Mouse (Mus musculus): ENCODE measurements around the gene Ifi211.
"Not testable (repeated sequence)": the region's sequence is repeated elsewhere in the genome, so short reads cannot be mapped to it uniquely, and the experiment has no call there.

The Ifi211 gene

DNA sequence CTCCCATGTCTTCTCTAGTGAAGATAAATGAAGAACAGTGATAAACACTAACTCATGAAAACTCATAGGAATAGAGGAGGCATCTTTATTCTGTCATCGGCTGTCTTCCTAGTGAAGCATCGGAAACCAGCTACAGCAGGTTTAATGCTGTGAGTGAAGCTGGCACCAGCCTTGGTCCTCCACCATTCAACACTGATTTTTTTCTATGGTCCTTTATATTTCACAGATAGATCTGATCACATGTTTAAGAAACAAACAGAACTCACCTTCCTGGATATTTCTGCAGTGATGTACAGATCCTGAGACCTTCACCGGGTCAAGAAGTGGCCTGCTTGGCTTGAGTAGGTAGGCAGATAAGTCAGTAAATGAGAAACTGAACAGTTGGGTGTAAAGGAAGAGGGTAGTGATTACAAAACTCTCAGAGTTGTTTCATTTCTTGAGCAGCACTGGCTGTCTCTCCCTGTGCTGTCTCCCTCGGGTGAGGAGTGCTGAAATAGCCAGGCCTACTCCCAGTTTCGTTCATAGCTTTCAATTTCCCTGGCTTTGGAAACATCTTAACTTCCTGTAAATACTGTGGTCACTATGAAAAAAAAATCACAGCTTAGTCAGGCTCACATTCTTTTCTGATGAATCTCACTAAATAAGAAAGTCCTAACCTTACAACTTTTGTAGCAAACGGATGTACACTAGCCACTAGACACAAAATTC is at the start of gene Ifi211:
Gene Ifi211 (minus strand): TSS at position 499 of the 708 bp plus-strand sequence.
- not testable (repeated sequence) for DNase-seq (ENCODE audit: low read depth, low spot score)

DNA sequence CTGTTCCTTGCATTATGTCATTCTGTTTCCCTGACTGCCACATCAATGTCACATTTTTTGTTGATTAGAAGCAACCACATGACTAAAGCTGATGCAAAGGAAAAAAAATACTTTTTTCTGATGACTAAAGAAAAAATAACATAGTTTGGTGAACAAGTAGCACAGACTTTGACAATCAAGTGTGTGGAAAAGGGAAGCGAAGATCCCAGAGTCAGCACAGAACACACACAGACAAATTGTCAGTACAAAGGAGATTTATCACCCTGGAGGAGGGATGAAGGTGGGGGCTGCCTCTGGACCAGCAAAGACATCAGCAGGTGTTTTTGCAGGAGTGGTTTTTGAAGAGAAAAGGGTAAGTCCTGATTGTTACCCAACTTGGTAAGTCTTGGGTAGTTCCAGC is 48.6 kb upstream of the Ifi211 start:
- not testable (repeated sequence) for DNase-seq (ENCODE audit: low read depth, low spot score)

DNA sequence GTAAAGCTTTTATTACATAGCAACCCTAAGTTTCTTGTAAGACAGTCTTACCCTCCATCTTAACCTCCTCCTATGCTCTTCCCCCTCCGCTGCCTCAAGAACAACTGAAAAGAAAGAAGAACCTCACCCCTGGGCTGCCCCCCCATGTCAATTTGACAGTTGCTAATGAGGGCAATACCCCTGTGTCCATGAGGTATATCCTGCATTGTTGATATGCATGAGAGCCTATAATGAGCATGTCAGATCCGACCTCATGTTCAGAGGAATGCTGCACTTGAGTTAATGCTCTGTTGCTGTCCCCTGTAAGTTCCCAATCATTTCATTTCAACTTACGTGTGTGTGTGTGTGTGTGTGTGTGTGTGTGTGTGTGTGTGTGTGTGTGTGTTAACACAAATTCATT is 47.2 kb upstream of the Ifi211 start:
- DNase-seq (ENCODE audit: low read depth, low spot score), result not testable (repeated sequence)

DNA sequence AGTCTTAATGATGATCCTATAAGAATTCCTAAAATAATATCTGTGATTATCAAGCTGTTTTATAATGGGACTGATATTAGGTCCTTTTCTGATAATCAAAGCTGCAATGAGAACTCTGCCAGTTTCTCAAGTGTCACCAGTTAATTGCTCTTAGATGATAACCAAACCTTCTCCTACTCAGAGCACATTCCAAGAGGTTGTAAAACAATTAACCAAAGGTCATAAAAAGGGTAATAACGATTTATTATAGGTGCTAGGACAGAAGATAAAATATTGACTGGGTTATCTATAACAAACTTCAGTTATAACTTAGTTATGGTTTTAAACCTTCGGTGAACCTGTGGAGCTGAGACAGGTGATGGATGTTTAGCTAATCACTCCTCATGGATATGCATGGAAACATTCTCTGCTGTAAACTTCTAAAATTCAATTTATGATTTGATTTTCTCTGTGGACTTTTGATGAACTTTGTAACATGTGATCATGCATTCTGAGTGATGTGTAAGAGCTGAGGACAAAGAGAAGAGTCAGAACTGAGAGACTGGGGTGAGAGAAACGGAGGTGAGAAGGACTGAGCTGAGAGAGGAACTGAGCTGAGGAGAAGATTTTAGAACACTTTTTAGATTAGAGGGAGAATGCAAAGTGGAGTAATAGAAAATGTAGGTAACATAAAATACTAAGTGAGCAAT is 43.1 kb upstream of the Ifi211 start:
- DNase-seq (ENCODE audit: low read depth, low spot score), result not testable (repeated sequence)

DNA sequence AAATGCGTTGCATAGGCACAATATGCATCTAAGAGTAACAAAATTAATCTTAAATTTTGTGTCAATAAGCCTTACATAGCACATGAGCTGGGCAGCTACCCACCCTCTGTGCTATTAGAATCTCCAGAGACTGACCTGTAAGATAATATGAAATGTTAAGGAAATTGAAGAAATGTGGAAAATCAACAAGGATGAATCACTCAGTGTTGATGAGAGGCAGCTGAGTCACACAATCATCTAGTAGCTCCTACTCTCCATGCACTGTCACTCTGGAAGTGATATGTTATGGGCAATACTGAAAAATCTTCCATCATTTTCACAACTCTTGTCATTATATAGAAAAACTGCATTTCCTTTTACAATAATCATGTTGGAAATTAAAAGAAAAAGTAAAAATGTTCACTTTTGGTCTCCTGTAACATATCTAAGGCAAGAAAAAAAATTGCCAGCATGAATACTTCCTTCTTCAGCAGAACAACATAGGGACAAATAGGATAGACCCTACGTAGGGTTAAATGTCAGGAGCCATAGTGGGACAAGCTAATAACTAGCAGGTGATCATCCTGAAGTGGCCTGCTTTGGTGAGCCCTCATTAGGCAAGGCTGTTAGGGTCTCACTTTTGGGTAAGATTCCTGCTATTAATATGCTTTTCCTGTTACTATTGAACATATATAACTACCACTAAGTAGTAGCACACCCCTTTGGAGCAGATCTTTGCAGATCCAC is 42.4 kb upstream of the Ifi211 start:
- no peak for DNase-seq (ENCODE audit: low read depth, low spot score)

DNA sequence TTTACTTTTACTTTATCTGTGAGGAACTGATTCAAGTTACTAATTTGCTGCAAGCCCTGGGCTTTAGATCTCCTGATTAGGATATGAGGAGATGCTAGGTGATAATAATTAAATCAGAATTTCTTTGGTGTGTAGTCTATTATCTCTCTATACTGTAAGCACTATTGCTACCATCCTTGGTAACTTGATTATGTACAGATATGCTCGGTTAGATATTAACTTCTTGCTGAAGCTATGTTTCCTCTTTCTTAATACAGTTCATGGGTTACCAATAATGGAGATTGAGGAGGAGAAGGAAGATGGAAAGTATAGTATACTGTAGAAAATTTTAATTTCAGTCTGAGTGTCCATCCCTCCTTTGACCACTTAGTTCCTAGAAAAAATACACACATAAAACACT is 40.7 kb upstream of the Ifi211 start:
- DNase-seq (ENCODE audit: low read depth, low spot score), result no peak

DNA sequence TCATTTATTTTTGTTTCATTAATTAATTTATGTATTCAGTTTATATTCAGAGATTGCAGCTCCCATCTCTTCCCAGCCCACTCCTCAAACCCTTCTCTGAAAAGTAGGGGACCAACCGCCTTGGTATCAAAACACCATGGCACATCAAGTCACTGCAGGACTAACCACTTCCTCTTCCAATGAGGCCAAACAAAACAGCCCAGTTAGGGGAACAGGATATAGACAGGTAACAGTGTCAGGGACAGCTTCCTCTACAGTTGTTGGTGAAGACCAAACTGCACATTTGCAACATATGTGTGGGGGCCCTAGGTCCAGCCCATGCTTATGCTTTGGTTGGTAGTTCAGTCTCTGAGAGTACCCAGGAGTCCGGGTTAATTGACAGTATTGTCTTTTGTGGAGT is 36.2 kb upstream of the Ifi211 start:
- DNase-seq (ENCODE audit: low read depth, low spot score), result not testable (repeated sequence)

DNA sequence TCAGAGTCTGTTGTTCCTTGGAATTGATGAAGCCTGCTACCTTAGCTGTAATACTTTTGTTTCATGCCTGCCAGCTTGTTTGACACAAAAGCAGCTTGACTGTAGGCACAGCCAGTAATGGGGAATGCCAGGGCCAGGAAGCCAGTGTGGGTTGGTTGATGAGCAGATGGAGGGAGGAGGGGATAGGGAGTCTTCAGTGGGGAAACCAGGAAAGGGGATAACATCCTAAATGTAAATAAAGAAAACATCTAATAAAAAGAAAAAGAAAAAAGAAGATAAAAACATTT is 29.9 kb upstream of the Ifi211 start:
- not testable (repeated sequence) for DNase-seq (ENCODE audit: low read depth, low spot score)

DNA sequence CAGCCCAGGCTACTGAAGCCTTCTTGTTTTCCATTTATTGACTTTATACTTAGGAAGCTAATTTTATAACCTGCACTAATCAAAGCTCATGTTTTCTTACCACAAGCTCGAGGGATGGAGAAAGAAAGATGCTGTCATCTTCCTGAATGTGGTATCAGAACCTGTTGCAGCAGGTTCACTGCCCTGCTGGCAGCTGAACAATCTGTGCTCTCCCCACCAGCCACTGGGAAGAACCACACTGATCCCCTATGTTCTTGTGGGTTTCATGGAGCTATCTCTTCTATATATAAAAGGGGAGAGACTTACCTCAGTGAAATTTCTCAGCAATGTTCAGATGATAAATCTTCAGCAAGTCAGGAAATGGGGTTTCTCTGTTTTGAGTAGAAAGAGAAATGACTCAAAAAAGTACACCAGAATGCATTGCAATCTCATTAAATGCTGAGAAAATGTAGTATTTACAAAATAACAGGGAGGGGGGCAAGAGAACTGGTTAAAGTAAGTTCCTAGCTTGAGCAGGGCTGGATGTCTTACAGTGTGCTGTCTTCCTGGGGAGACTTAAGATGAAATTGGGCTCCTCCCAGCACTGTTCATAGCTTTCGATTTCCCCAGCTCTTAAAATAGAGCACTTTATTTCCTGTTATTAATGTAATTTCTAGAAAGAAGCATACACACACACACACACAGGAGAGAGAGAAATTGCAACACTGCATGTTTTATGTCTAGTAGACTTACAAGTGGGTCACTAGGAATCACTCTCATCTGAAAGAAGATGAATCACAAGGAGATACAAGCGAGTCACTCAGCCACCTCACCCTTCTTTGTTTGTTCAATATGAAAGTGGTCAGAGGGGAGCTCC is 29.3 kb upstream of the Ifi211 start, which contains the start of the genes Mndal and Ifi203:
Gene Mndal (minus strand): TSS at position 568 of the 856 bp plus-strand sequence.
Gene Ifi203 (minus strand): TSS at position 749 of the 856 bp plus-strand sequence.
- DNase-seq (ENCODE audit: low read depth, low spot score), result not testable (repeated sequence)

DNA sequence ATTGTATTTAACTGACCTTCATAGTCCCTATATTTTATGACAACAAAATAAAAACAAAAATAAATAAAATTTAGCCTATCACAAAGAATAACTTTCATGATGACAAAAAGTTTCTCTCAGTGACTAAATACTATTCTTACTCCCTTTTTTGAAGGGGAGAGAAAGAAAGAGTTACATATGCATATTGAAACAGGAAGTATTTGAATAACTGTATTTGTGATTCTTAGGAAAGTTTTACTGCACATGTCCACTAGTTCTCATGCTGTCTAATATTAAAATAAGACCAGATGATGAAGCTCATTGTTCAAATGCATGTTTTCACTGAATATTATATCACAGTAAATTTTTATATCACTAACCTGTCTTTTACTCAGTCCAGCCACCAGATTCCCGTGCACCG is 28.7 kb upstream of the Ifi211 start:
- DNase-seq (ENCODE audit: low read depth, low spot score), result not testable (repeated sequence)

DNA sequence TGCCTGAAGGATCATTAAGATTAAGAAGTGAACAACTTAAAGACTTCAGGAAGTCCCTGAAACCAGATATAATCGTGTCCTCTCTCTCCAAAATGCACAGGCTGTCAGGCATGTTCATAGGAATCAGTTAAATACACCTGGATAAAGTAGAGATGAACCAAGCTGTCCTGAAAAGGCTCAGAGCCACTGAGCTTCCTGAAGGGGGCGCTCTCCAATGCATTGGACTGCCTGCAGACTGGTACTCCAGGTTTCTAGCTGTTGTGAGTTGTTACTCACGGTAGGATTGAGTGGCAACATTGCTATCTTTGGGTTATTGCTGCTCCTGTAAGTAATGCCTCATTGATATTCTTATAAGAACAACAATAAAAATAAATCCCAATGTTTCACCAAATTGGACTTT is 6.4 kb upstream of the Ifi211 start:
- not testable (repeated sequence) for DNase-seq (ENCODE audit: low read depth, low spot score)

DNA sequence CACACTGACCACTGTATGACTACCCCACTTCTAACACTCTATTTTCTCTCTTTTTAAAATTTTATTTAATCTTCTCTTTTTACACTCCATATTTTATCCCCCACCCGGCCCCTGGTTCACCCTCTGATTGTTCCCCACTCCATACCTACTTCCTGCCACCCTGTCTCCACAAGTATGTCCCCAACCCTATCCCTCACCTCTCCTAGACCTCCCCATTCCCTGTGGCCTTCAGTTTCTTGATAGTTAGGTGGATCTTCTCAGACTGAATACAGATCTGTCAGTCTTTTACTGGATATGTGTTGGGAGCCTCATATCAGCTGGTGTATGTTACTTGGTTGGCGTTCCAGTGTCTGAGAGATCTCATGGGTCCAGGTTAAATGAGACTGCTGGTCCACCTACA is 1.7 kb upstream of the Ifi211 start:
- DNase-seq (ENCODE audit: low read depth, low spot score), result no peak

DNA sequence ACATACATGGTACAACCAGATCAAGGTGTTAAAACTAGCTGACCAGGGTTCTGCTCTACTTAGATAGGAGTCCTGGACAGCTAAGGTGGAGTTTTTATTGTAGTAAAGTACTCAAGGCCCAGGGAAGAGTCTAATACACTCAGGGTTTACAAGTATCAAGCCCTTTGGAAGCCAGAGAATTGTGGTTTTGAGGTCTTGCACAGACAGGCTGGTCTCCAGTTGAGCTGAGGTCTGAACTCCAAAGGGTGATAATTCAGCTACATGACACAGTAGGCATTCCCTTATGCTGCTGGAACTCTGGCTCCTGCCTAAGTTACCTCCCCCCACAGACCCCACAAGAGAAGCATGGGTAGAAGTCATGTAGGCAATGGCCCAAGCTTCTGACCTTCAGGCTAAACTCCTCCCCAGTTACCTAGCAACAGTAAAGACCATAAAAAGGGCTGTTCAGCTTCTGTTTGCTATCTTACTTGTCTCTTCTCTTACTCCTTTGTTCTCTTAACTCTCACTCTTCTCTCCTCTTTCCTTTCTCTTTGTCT is 478 bp upstream of the Ifi211 start:
- DNase-seq (ENCODE audit: low read depth, low spot score), result not testable (repeated sequence)

DNA sequence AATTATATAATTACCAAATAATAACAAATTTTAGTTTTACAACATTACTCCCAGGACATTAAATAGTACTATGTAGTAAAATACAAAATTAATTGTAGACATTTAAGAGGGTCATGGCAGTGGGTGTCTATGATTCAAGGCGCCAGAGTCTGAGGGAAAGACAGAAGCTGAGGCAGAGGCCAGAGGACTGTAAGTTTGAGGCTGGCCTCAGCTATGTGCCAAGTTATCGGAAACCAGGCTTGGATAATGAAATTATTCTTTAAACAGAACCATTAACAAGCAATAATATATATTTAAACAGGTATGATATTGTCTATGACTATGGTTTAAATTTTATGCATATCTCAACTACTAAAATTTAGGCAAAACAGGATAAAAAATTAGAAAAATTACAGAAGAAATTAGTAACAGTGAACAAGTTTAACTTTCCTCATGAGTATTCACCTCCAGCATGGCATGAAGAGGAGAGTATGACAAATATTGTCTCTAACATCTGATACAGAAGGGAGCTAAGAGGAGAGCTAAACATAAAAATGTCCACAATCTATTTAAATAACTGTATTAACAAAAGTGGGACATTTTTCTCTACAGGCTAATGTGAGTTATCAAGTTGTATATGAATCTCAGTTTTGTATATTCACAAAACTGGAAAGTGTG is 910 bp downstream of the Ifi211 start:
- DNase-seq (ENCODE audit: low read depth, low spot score), result no peak

DNA sequence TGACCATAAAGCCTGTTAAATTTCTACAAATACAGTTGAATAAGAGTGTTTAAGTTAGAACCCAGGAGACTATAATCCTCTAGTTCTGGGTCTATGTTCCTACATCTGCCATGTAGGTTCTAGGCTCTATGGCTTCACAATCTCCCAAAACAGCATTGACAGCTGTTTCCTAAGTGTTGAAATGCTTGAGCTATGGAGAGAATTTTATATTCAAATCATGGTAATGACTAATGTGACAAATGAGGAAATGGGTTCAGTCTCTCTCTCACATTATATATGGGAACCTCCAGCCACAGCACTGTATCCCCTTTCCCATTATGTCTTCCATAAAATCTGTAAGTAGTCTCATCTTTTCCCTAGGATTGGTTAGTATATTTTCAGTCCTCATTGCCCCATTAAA is 4.5 kb downstream of the Ifi211 start:
- not testable (repeated sequence) for DNase-seq (ENCODE audit: low read depth, low spot score)

DNA sequence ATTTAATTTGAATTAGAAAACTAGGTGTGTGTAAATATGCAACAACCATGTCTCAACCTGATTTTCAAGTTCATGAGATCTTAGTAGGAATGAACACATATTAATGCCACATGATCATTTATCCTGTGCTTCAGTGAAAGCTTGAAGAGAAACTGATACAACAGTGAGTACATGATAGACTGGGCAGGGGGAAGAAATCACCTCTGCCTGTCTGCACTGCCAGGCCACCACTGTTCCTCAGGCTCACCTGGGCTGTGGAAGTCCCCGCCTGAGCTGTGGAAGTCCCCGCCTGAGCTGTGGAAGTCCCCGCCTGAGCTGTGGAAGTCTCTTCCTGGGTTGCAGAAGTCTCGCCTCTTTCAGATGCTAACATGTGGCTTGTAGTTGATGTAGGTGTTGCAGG is 7.0 kb downstream of the Ifi211 start:
- DNase-seq (ENCODE audit: low read depth, low spot score), result not testable (repeated sequence)

DNA sequence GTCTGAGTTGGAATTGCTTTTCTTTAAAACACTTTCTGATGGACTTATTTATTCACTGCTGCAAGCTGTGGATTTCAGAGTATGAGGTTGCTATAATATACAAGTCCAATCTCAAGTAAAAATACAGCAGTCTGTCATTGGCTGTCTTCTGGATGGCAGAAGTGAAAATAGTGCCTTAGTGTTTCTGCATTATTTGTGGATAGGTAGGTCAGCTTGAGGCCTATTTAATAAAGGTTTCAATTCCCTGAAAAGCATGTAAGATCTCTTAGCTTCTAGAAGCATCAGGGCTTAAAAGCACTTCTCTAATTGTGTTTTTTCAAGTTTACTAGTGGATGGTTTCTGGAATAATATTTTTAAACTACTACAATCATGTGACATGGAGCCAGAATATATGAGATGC is 23.1 kb downstream of the Ifi211 start:
- DNase-seq (ENCODE audit: low read depth, low spot score), result not testable (repeated sequence)

DNA sequence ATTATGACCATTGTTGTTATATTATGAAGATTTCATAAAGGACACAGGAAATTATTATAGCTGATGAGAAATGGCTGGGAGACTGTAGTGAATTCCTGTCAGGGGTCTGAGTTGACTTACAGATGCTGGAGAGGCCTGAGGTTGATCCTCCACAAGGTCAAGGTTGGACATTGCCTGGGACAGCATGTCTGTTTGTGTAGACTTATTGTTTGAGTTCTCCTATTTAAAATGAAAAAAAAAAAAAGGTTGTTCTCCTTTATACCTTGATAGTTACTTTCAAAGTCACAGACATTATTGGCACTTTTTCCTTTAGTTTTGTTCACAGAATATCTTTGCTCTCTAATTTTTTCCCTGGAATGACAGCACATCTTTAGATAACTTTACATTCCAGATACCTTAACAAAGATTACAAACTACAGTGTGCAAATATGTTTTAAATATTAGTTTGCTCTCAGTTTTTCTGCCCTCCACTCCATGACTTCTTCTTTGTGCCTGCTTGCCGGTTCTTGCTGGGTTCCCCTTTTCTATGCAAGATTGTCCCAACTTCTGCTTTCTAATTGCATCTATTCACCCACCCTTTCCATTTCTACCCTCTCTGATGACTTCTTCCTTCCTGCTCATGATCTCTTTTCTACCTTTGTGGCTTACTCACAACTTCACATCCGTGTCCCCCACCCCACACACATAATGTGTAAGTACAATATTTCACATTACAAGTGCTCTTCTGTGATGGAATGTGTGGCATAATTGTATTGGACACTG is 25.6 kb downstream of the Ifi211 start:
- DNase-seq (ENCODE audit: low read depth, low spot score), result not testable (repeated sequence)

DNA sequence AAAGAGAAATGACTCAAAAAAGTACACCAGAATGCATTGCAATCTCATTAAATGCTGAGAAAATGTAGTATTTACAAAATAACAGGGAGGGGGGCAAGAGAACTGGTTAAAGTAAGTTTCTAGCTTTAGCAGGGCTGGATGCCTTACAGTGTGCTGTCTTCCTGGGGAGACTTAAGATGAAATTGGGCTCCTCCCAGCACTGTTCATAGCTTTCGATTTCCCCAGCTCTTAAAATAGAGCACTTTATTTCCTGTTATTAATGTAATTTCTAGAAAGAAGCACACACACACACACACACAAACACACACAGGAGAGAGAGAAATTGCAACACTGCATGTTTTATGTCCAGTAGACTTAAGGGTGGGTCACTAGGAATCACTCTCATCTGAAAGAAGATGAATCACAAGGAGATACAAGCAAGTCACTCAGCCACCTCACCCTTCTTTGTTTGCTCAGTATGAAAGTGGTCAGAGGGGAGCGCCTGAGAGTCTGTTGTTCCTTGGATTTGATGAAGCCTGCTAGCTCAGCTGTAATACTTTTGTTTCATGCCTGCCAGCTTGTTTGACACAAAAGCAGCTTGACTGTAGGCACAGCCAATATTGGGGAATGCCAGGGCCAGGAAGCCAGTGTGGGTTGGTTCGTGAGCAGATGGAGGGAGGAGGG is 32.7 kb downstream of the Ifi211 start:
- DNase-seq (ENCODE audit: low read depth, low spot score), result not testable (repeated sequence)

Data from c-Kit-negative CD71-positive TER-119-positive erythroid progenitor cells, embryonic 14.5 days (primary cell).